Mouse (Mus musculus) large intestine, adult 2 months (tissue): ENCODE measurements around the gene Naa35. TPM values are rescaled to one million over a fixed set of nuclear protein-coding genes. Genes with fewer than 3 reads are reported as not detected.
"Not testable (repeated sequence)": the region's sequence is repeated elsewhere in the genome, so short reads cannot be mapped to it uniquely, and the experiment has no call there.

Experiments
- DNase-seq: peaks from one replicate; pipeline ENCODE4 v3.0.0-alpha.2; 2012; ENCODE audit warnings: low read depth, low spot score
- WGBS: fragments of 180-500 bp; shearing (Covaris S2); methylation state at CpG from one replicate; pipeline ENCODE4 v1.1.7; 2018; 5-methylcytosine and 5-hydroxymethylcytosine counted together
- polyA plus RNA-seq: library from polyadenylated mRNA; depleted of rRNA; stranded (reverse); fragments of >200 nt; gene quantifications from 2 replicates; pipeline ENCODE4 v1.2.3, GENCODE M21; 2012

The Naa35 gene
- polyA plus RNA-seq, 1 experiment: 43.7 TPM

DNA sequence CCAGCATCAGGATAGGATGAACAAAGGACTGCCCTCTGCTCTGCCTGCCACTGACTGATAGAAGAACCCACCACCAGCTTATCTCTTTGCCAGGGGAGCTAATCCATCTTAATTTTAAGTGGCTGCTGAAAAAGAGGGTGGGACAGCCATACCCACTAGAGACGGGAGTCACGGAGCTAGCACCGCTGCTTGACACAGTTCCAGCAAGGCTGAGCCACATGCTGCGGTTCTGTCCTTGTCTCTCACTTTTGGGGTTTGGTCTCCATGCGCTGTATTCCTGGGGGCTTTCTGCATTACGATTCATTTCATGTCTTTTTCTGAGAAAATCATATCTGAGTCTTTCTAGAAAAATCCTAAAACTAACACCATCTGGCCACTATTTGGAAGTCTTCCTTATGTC lies 14.0 kb upstream of the Naa35 start:
- WGBS: 91% methylated on average over 6 of the region's 6 CpGs
- DNase-seq: no peak

DNA sequence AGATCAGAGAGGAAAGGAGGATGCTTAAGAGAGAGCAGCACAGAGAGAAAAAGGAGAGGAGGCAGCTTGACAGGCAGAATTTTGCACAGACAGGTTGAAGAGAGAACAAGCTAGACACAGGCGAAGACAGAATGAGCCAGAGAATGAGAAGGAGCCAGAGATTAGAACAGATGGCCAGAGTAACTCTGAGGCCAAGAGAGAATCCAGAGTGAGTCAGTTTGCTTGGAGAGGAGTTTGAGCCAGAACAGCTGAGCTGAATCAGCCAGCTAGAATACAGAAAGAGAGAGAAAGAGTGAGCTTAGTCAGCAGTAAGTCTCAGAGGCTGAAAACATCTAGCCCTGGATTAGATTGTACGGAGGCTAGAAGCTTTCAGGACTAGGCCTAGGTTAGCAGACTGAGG lies 12.5 kb upstream of the Naa35 start:
- DNase-seq: no peak
- WGBS: 63% methylated on average over 2 of the region's 2 CpGs

DNA sequence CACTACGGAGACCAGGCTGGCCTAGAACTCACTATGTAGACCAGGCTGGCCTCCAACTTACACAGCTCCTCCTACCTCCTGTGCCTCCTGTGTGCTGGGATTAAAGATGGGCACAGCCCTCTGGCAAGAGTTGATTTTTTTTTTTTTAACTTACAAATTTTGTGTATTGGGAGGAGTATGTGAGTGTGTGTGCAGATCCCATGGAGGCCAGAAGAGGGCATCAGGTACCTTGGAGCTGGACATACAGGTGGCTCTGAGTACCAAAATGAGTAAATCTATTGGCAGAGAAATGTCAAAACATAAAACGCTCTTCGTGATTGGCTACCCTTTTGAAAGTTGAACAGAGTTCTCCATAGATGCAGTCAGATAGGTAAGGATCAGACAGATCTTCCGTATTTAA lies 4.1 kb upstream of the Naa35 start:
- no peak for DNase-seq
- 98% methylated on average over 4 of the region's 4 CpGs for WGBS

DNA sequence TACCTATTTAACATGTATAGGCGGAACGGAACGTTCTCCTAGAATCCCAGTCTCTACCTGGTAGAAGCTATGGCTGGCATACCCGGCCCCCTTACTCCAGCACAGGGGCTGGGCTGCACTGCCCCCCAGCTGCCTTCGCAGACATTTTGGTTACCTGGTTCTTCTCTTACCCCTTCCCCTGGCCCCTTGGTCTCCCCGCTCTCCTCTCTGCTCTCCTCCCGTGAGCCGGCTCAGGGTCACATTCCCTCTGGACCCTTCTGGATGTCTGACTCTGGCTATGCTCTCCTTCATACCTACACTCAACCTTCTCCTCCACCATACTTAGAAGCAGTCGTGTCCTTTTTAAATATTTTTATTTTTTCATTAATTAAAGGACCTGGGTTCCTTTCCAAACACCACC lies 578 bp upstream of the Naa35 start:
- no peak for DNase-seq
- WGBS: 2% methylated on average over 9 of the region's 9 CpGs

DNA sequence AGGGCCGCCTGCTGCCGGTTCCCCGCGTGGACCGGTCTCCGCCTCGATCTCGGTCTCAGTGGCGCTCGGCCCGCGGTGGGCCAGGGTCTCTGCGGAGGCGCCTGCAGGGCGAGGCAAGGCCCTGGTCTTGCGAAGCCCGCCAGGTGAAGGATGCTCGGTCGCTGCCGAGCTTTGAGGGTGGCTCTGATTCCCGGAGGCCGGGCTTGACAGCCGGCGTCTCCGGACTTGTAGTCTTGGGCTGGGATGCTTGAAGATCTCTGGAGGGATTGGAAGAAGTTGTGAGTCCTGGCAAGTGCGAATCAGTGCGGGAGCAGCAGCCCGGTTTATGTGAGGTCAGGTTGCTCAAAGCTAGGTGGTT lies 568 bp downstream of the Naa35 start:
- under 1% methylated on average over 28 of the region's 28 CpGs for WGBS
- no peak for DNase-seq

DNA sequence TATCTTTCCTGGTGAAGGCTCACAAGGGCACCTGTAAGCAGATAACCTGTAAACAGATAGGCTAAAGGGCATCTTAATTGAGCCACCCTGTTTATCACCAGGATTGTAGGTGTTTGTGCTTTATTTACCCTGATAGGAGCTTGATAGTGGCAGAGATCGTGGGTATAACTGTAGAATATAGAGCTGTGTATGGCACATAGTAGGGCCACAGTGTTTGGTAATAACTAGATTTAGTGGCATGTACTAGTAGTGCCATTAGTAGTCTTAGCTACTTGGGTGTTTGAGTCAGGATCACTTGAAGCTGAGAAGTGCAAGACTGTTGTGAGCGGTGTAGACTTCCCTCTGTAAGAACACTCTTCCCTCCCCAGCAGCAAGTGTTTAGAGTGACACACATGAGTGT lies 2.1 kb downstream of the Naa35 start:
- 83% methylated on average over 2 of the region's 2 CpGs for WGBS
- DNase-seq: no peak

DNA sequence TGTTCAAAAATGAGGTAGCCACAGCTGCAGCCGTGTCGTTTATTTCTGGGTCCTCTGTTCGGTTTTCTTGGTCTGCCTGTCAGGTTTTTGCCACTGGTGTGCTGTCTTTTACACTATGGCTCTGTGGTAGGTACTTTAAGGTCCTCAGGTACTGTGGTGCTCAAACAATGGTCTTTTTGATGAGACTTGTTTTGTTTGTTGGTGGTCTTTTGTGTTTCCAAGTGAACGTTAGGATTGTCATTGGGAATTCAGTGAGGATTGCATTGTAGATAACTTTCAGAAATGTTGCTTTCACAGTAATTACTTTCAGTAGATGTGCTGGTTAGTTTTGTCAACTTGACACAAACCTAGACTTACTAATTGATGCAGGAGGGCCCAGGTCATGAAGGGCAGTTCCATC lies 4.6 kb downstream of the Naa35 start:
- DNase-seq: no peak
- 86% methylated on average over 4 of the region's 4 CpGs for WGBS

DNA sequence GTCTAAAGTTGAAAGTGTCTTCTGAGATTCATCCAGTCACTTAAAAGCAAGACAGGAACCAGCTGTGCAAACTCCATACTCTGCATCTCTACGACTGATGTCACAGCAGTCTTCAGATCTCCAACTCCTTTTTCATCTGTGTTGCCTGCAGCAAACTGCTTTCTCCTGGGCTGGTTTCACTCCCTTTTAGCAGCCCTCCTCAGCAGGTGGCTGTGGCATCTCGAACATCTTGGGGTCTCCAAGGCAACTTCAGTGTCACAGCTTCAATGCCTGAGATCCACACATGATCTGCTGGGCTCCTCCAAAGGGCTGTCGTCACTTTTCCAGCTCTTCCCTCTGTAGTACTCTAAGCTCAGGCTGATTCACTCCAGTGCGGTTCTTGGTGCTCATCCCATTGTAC lies 5.6 kb downstream of the Naa35 start:
- no peak for DNase-seq
- WGBS: 91% methylated on average over 4 of the region's 4 CpGs

DNA sequence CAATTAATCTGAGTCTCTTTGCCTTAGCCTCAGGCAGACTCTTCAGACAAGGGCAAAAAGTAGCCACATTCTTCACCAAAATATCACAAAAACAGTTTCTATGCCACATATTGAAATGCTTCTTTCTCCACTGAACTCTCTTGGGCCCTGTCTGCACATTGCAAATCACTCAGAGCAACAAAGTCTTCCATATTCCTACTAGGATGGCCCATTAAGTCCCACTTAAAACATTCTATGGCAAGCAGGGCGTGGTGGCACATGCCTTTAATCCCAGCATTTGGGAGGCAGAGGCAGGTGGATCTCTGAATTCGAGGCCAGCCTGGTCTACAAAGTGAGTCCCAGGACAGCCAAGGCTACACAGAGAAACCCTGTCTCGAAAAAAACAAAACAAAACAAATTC lies 7.0 kb downstream of the Naa35 start:
- DNase-seq: not testable (repeated sequence)
- 83% methylated on average over 3 of the region's 3 CpGs for WGBS

DNA sequence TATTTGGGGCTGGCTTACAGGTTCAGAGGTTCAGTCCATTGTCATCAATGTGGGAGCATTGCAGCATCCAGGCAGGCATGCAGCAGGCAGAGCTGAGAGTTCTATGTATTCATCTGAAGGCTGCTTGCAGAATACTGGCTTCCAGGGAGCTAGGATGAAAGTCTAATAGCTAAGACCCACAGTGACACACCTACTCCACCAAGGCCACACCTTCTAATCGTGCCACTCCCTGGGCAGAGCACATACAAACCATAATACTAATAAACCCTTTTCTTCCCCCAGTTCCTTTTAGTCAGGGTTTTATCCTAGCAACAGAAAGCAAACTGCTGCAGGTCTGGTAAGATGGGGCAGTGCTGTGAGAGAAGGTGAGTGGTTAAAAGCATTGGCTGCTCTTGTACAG lies 7.6 kb downstream of the Naa35 start:
- 29% methylated on average over 1 of the region's 1 CpGs for WGBS
- no peak for DNase-seq

DNA sequence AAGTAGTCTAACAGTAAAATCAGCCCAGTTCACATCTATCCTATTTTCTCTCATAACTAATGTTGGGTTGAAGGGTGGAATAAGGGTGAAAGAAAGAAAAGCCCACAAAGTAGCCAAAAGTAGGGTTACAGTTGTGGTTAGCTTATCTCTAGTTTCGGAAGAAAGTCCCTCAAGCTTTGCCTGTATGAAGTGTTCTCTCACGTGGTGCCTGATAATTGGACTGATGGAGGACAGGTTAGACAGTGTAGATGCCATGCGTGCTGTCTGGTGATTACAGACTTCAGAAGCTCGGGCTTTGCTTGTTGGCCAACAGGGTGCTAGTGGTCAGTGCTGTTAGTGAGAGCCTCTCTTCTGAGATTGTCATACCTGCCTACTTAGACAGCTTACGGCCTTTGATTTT lies 18.0 kb downstream of the Naa35 start:
- 94% methylated on average over 5 of the region's 5 CpGs for WGBS
- DNase-seq: no peak

DNA sequence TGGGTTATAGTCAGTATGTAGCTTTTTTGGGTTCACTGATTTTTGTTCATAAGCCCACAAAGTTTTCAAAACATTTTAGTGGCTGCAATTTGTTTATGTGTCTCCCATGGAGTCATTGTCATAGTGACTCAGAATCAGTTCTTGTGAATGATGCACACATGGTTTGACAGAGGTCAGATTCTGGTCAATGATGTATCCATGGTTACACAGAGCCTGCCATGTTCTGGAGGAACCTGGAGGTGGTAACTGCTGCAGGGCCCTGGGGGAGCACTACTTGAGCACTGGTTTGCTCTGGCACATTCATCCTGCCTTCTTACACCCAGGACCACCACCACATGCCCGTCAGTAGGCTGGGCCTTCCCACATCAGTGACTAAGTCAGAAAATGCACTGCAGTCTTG lies 19.5 kb downstream of the Naa35 start:
- DNase-seq: no peak
- 93% methylated on average over 1 of the region's 1 CpGs for WGBS

DNA sequence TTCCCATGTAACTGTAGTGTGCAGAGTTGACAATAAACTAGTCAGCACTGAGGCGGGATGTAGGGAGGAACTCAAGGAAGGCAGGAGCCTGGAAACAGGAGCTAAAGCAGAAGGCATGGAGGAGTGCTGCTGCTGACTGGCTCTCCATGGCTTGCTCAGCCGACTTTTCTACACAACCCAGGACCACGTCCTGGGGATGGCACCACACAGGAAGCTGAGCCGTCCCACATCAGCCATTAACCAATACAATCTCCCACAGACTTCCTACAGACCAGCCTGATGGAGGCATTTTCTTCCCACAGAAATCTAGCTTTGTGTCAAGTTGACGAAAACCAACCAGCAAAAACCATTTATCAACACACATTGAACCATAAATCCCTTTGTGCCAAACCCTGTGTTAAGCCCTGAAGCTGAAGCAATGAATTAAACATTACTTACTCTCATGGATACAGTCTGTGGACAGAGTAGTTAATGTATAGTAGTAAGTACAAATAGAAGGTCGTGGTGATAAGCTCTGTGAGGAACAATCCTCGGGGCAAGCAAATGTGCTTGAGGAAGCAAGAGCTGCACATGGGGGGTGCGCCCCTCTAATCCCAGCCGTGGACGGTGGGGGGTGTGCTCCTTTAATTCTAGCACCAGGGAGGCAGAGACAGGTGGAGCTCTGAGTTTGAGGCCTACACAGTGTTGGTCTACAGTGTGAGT lies 20.3 kb downstream of the Naa35 start:
- no peak for DNase-seq
- WGBS: 59% methylated on average over 10 of the region's 10 CpGs

DNA sequence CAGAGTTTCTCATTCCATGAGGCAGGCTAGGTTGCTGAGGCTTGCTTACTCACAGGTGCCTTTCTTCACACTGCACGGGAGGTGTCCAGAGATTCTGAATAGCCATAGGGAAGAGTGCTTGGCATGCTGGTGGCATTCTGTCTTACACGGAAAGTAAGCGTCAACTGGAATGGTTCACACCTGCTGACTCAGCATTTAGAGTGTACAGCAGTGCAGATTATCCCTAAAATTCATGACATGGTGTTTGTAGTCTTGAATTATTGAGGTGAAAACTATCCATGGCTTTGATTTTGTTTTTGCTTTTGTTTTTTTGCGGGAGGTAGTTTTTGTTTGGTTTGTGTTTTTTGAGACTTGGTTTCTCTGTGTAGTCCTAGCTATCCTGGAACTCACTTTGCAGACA lies 24.8 kb downstream of the Naa35 start:
- WGBS: 90% methylated on average over 4 of the region's 4 CpGs

DNA sequence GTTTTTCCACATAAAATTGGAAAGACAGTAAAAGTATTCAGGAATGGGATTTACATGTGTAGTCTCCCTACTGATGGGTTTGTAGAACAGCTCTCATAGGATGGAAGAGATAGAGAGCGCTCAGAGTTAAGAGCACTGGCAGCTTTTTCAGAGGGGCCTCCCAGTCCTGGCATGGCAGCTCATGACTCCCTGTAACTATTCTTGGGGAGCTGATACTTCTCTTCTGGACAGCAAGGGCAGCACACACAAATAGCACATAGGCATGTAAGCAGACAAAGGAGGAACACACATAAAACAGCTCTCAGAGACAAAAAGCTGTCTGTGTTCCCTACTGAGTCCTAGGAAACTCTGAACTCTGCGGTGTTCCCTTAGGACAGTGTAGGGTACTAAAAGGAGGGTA lies 25.4 kb downstream of the Naa35 start:
- WGBS: 85% methylated on average over 2 of the region's 2 CpGs
- no peak for DNase-seq

More for the DNA sequence above, 24.8 kb downstream of the Naa35 start:
- DNase-seq: no peak

DNA sequence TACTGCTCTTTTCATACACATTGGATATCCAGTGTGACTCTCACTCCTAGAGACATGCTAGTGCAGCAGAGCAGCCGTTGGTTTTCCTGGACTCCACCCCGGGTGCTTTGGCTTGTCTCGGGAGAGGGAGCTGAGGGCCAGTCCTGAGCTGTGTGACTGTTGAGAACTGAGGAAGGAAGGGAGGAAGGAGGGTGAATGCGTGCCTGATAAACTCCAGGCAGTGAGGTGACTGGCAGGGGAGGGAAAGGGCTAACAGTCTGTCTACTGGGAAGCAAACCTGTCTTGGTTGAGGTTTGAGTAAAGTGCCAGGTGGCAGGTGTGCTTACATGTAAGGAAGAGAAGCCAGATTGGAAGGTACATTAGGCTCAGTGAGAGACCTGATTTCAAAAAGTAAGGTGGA lies 28.8 kb downstream of the Naa35 start:
- DNase-seq: no peak
- whole genome bisulfite sequencing: 72% methylated on average over 4 of the region's 4 CpGs

DNA sequence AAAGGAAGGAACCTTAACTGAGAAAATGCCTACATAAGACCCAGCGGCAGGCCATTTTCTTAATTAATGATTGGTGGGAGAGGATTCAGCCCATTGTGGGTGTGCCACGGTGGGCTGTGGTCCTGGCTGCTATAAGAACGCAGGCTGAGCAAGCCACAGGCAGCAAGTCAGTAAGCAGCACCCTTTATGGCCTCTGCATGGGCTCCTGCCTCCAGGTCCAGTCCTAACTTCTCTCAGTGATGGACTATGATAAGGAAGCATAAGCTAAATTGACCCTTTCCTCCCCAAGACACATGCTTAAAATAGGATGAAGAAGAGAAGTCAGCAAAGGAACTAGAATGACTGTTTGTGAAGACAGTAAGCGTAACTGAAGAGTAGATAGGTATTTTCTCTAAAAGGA lies 30.1 kb downstream of the Naa35 start:
- 87% methylated on average over 4 of the region's 4 CpGs for WGBS

DNA sequence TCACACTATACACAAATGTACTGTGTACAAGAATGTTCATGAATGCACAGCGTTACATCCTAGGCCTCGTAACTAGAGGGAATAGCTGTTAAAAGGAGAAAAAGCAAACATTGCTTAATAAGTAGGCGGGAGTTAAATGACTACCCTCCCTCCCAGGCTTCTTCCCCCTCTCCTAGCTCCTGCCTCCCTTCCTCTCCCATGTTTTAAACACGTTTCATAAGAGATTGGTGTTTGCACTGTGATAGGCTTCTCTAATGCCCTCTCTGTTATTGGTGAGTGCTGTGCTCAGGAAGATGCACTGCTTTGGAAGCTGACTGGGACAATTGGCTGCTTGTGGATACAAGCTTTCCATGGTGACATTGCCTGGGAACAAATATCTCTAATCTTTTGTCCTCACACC lies 30.5 kb downstream of the Naa35 start:
- DNase-seq: no peak
- WGBS: 64% methylated on average over 4 of the region's 4 CpGs

More for the DNA sequence above, 30.1 kb downstream of the Naa35 start:
- no peak for DNase-seq

DNA sequence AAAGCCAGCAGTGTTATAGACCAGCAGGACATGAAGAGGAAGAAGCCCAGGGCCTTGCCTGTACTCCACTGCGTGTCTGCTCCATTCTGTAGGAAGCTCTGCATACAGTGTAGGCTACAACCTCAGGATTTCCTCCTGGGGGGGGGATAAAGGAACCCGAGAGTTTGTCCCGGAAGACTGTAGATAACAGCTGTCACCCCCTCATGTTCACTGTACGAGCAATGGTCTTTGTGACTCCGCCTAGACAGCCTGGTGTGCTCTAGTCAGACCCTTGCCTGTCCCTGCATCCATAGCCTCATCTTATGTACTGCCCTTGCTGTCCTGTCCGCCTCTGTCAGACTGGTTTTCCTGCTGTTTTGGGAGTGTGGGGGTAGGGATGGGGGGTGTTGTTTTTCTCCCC lies 33.4 kb downstream of the Naa35 start:
- no peak for DNase-seq
- 90% methylated on average over 6 of the region's 6 CpGs for WGBS

DNA sequence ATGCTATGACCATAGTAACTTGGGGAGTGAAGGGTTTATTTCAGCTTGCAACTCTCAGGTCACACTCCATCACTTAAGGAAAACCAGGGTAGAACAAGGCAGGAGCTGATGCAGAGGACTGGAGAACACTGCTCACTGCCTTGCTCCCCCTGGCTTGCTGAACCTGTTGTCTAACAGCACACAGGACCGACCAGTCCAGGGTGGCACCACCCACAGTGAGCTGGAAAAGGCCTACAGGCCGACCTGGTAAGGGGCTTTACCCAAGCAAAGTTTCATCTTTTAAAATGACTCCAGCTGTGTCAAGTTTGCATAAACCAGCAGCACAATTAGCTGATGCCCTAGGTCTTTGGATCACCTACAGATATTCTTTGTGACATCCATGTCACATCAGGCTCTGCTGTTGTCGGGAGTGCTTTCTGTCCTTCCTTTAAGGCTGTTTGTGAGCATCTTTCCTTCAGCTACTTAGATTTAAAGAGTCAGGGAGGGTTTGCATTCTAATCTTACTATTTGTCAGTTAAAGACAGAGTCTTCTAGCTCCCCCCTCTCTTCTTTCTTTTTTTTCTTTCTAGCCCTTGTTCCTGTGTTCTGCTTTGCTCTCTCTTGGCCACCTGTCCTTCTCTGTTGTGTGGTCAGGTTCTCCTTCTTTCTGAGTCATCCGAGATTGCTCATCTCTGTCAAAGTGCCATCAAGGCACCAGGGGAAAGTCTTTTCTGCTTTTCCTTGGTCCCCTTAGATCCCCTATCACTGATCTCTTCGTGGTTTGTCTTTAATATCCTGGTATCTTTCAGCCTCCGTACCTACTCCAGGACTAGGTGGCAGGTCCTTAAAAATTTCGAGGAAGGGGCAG lies 36.8 kb downstream of the Naa35 start:
- 87% methylated on average over 7 of the region's 7 CpGs for WGBS
- DNase-seq: no peak

DNA sequence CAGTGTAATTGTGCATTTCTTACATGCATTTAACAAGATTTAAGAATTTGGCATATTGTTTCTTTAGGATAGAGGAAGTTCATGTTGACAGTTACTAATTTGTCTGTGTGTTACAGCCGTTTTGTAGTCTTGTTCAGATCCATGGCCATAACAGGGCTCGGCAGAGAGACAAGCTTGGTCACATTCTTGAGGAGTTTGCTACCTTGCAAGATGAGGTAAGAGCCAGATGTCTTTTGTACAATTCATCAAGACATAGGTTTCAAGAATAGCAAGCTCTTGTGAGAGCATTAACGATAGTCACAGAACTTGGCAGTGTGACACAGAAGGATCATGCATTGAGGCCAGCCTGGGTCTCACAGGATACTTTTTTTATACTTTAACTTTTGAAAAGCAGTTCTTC lies 39.3 kb downstream of the Naa35 start:
- 73% methylated on average over 3 of the region's 3 CpGs for WGBS
- DNase-seq: no peak
